In the genomic region with DNA sequence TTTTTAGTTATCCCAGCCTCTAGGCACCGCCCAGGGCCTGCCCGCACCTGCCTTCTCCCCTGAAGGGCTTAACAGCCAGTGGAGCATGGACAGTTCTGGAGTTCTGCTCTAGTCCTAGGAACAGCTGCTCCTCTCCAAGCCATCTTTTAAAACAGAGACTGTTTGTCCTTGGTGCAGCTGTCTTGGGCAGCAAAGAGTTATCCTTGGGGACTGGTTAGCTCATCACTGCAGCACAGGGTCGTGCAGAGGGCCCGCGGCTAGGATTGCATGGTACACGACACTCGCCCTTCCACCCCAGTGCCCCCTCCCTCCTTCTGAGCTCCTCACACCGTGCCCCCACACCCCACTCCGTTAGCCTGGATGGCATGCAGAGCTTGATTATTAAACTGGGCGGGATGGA, we compare ENCODE assay signal across 9 mouse cellular contexts. TPM values are rescaled to one million over a fixed set of nuclear protein-coding genes. Genes with fewer than 3 reads are reported as not detected.
DNase-seq lines count a peak whose midpoint lies in the region; ATAC-seq and TF ChIP-seq lines count a peak whose summit lies in the region.
"Had no signal": no experiment of that assay in that cellular context is flagged by ENCODE, and none has a peak within 500 bp of the region (broad histone marks: within the 10 kb centered on the region; RNA-seq: fewer than 3 reads in every experiment).

No protein-coding gene starts in this region.

- H3K9ac ChIP-seq in limb, embryonic 15.5 days = no peak overlapping the region

- no peaks in the 10 kb centered on the region for H3K9me3 ChIP-seq in limb, embryonic 15.5 days

- TF ChIP-seq CTCF in testis, adult 2 months (IDR thresholded peaks at IDR 0.05; ENCODE audit: control insufficient read depth, insufficient read depth, insufficient replicate concordance, low read depth, low read length) = no peak

- H3K4me3 ChIP-seq in testis, adult 2 months (ENCODE audit: control insufficient read depth, low read depth, low read length) = peak overlapping the region; percentile 16
- H3K4me3 ChIP-seq in limb, embryonic 15.5 days = peak overlapping the region; percentile 70

- DNase-seq in gastrocnemius, postnatal 14 days = peak; percentile 47
- DNase-seq in gastrocnemius, adult 8-10 months (ENCODE audit: low spot score in 2 of 2) = no peak
- DNase-seq in testis, postnatal 14 days (ENCODE audit: low spot score) = no peak
- DNase-seq in testis, postnatal 10 days (ENCODE audit: low spot score) = peak; percentile 55
- no peak for DNase-seq in yolk sac, embryonic 10.5 days (ENCODE audit: low spot score)
- no peak for DNase-seq in lung, adult 18-20 months

- H3K4me1 ChIP-seq in testis, adult 2 months (ENCODE audit: control insufficient read depth, insufficient read depth, low read length) = peaks cover 23% of the 10 kb centered on the region
- peaks cover 48% of the 10 kb centered on the region for H3K4me1 ChIP-seq in limb, embryonic 15.5 days

- H3K36me3 ChIP-seq in testis, adult 2 months (ENCODE audit: control insufficient read depth, insufficient read depth, low read length) = peaks cover 2% of the 10 kb centered on the region
- H3K36me3 ChIP-seq in limb, embryonic 15.5 days = peaks cover 40% of the 10 kb centered on the region

- no peak for TF ChIP-seq POLR2A in testis, adult 2 months (IDR thresholded peaks at IDR 0.05; ENCODE audit: control insufficient read depth, low read depth, low read length)

- intact Hi-C loops in gastrocnemius, postnatal 14 days (cut with DNase I; ENCODE audit: low total_unique reads) = no loop called here

- WGBS in limb, embryonic 15.5 days = 68% methylated on average over 10 of the region's 10 CpGs

- no peaks in the 10 kb centered on the region for H3K27me3 ChIP-seq in testis, adult 2 months (ENCODE audit: control insufficient read depth, insufficient read depth, low read length)
- H3K27me3 ChIP-seq in limb, embryonic 15.5 days = no peaks in the 10 kb centered on the region
- H3K27me3 ChIP-seq: CH12.LX had no signal

- peak overlapping the region; percentile 87; the same call in 1 of the 2 replicates for H3K4me2 ChIP-seq in limb, embryonic 15.5 days

- peak overlapping the region; percentile 59; the same call in 1 of the 2 replicates for H3K27ac ChIP-seq in testis, adult 2 months (ENCODE audit: control insufficient read depth, insufficient read depth, low read depth, low read length)
- peak overlapping the region; percentile 79 for H3K27ac ChIP-seq in limb, embryonic 15.5 days

- ATAC-seq in limb, embryonic 15.5 days (ENCODE audit: insufficient number of reproducible peaks, low FRiP score, low TSS enrichment, low read depth) = peak; percentile 42; the same call in 1 of the 2 replicates

RNA-seq across cellular contexts. Expression of a gene that starts 2.3 kb away (rescaled TPM):
- 10 to 100 TPM; 24.0 to 28.7 TPM for total RNA-seq in gastrocnemius, postnatal 14 days (2021)
- total RNA-seq in gastrocnemius, adult 8-10 months (2022) = 1 to 10 TPM; 6.6 to 8.9 (median 7.5) TPM
- 60.9 and 62.9 TPM in 2 replicates for polyA plus RNA-seq in testis, adult 2 months (2012; rRNA removed)
- polyA plus RNA-seq in limb, embryonic 15.5 days (2015; fragmentation: Nextera tagmentation; extraction: Ambion mirVana) = 26.6 and 46.8 TPM in 2 replicates

RNA-seq across cellular contexts. Expression of a gene that starts 15.6 kb away (rescaled TPM):
- total RNA-seq in gastrocnemius, postnatal 14 days (2021) = 10 to 100 TPM; 16.0 to 20.4 TPM
- 10 to 100 TPM; 16.3 to 21.1 (median 19.0) TPM for total RNA-seq in gastrocnemius, adult 8-10 months (2022)
- polyA plus RNA-seq in testis, adult 2 months (2012; rRNA removed) = 24.5 and 26.2 TPM in 2 replicates
- 54.4 and 58.0 TPM in 2 replicates for polyA plus RNA-seq in limb, embryonic 15.5 days (2015; fragmentation: Nextera tagmentation; extraction: Ambion mirVana)

RNA-seq across cellular contexts. Expression of a gene that starts 18.9 kb away (rescaled TPM):
- over 10,000 TPM in 1 of 2 experiments, 1,000 to 10,000 TPM in 1; 9,479 to 10,041 TPM for total RNA-seq in gastrocnemius, postnatal 14 days (2021)
- total RNA-seq in gastrocnemius, adult 8-10 months (2022) = over 10,000 TPM; 10,104 to 14,130 (median 11,228) TPM
- 274 and 379 TPM in 2 replicates for polyA plus RNA-seq in testis, adult 2 months (2012; rRNA removed)
- 1,547 and 1,728 TPM in 2 replicates for polyA plus RNA-seq in limb, embryonic 15.5 days (2015; fragmentation: Nextera tagmentation; extraction: Ambion mirVana)

RNA-seq across cellular contexts. Expression of a gene that starts 44.2 kb away (rescaled TPM):
- total RNA-seq in gastrocnemius, postnatal 14 days (2021) = 10 to 100 TPM; 18.4 to 18.7 TPM
- total RNA-seq in gastrocnemius, adult 8-10 months (2022) = 10 to 100 TPM in 2 of 4 experiments, 1 to 10 TPM in 2; 7.3 to 14.0 (median 9.1) TPM
- 100 and 109 TPM in 2 replicates for polyA plus RNA-seq in testis, adult 2 months (2012; rRNA removed)
- 86.4 and 87.0 TPM in 2 replicates for polyA plus RNA-seq in limb, embryonic 15.5 days (2015; fragmentation: Nextera tagmentation; extraction: Ambion mirVana)

RNA-seq across cellular contexts. Expression of a gene that starts 44.3 kb away (rescaled TPM):
- 100 to 1,000 TPM; 214 to 227 TPM for total RNA-seq in gastrocnemius, postnatal 14 days (2021)
- total RNA-seq in gastrocnemius, adult 8-10 months (2022) = 100 to 1,000 TPM; 224 to 255 (median 228) TPM
- polyA plus RNA-seq in testis, adult 2 months (2012; rRNA removed) = 171 and 194 TPM in 2 replicates
- polyA plus RNA-seq in limb, embryonic 15.5 days (2015; fragmentation: Nextera tagmentation; extraction: Ambion mirVana) = 210 and 220 TPM in 2 replicates

Comparison
In these comparisons a context has a peak if more than half of its experiments do, and no peak if none do; other contexts are left out.
1. DNase-seq: peak in gastrocnemius, postnatal 14 days (single experiment) and testis, postnatal 10 days (single experiment); none in gastrocnemius, adult 8-10 months (0 of 2), testis, postnatal 14 days (single experiment), yolk sac, embryonic 10.5 days (single experiment) and lung, adult 18-20 months (0 of 2).